Mouse (Mus musculus): ENCODE measurements around the gene Fbrs. TPM values are rescaled to one million over a fixed set of nuclear protein-coding genes. Genes with fewer than 3 reads are reported as not detected.

Fbrs gene
- total RNA-seq, 2 experiments from 2014 or later, result 15.8 to 16.8 TPM

Small RNA genes within 50 kb of the gene (microRNA-seq; reads per million reads assigned to microRNA genes)
- gene Gm47278 (ENCODE audit: borderline replicate concordance in 2 of 2) (0 reads per million in 2 experiments), gene Mir7060 (ENCODE audit: borderline replicate concordance in 2 of 2) (0 reads per million in 2 experiments)

Other genes starting within 250 kb of the Fbrs start
- gene Zfp553, start 246.1 kb upstream of the Fbrs start, total RNA-seq (2021), result 1 to 10 TPM; 4.0 to 4.2 TPM
- 1 to 10 TPM; 1.5 to 1.7 TPM for gene Sept1, start 246.1 kb upstream of the Fbrs start, total RNA-seq (2021)
- gene Zfp771, start 234.9 kb upstream of the Fbrs start, total RNA-seq (2021), result 10 to 100 TPM; 15.8 to 16.8 TPM
- 10 to 100 TPM; 26.5 to 28.7 TPM for gene Dctpp1, start 218.5 kb upstream of the Fbrs start, total RNA-seq (2021)
- gene Sephs2, start 205.1 kb upstream of the Fbrs start, total RNA-seq (2021), result 10 to 100 TPM; 28.6 to 30.7 TPM
- gene Itgal, start 182.9 kb upstream of the Fbrs start, total RNA-seq (2021), result under 1 TPM; 0.26 to 0.40 TPM
- 10 to 100 TPM; 27.0 to 28.4 TPM for gene Zfp768, start 133.6 kb upstream of the Fbrs start, total RNA-seq (2021)
- 1 to 10 TPM; 2.9 to 3.0 TPM for gene Zfp747, start 103.1 kb upstream of the Fbrs start, total RNA-seq (2021)
- 1 to 10 TPM; 1.5 TPM for gene 9130019O22Rik, start 92.0 kb upstream of the Fbrs start, total RNA-seq (2021)
- 1 to 10 TPM; 1.7 to 1.8 TPM for gene E430018J23Rik, start 85.6 kb upstream of the Fbrs start, total RNA-seq (2021)
- gene Zfp764, start 72.4 kb upstream of the Fbrs start, total RNA-seq (2021), result 1 to 10 TPM; 1.7 TPM
- gene Zfp688, start 57.1 kb upstream of the Fbrs start, total RNA-seq (2021), result 1 to 10 TPM; 2.0 to 2.7 TPM
- 1 to 10 TPM in 1 of 2 experiments, under 1 TPM in 1; 0.67 to 1.0 TPM for gene Zfp689, start 30.0 kb upstream of the Fbrs start, total RNA-seq (2021)
- gene Prr14, start 19.6 kb upstream of the Fbrs start, total RNA-seq (2021), result 10 to 100 TPM; 17.3 to 17.7 TPM
- gene Srcap, start 32.8 kb downstream of the Fbrs start, total RNA-seq (2021), result 10 to 100 TPM; 46.1 to 47.6 TPM
- gene Gm42715, start 40.4 kb downstream of the Fbrs start, total RNA-seq (2021), result 1 to 10 TPM; 4.7 to 5.2 TPM
- not detected for gene Tmem265, start 82.2 kb downstream of the Fbrs start, total RNA-seq (2021)
- 1 to 10 TPM; 8.2 to 9.4 TPM for gene Phkg2, start 94.1 kb downstream of the Fbrs start, total RNA-seq (2021)
- gene Ccdc189, start 109.4 kb downstream of the Fbrs start, total RNA-seq (2021), result 1 to 10 TPM; 2.1 to 4.5 TPM
- 10 to 100 TPM; 29.4 to 30.0 TPM for gene Rnf40, start 109.6 kb downstream of the Fbrs start, total RNA-seq (2021)
- 1 to 10 TPM; 8.4 to 9.4 TPM for gene Zfp629, start 136.6 kb downstream of the Fbrs start, total RNA-seq (2021)
- gene Bcl7c, start 229.7 kb downstream of the Fbrs start, total RNA-seq (2021), result 10 to 100 TPM; 41.2 to 41.7 TPM
- 10 to 100 TPM; 13.8 to 15.1 TPM for gene Ctf1, start 233.5 kb downstream of the Fbrs start, total RNA-seq (2021)

Measured in gastrocnemius, postnatal 25 days (tissue).